Mouse (Mus musculus) cerebellum, adult 2 months (tissue): Measurements from ENCODE around the gene Dscaml1.

ENCODE experiments used
- CTCF ChIP-seq: fragments of 200-500 bp; IDR thresholded peaks from 2 replicates; pipeline ENCODE4 v1.5.1; 2011; ENCODE audit warnings: low read depth, mild to moderate bottlenecking, control low read depth, low read length, moderate library complexity, borderline replicate concordance; ENCODE audit not compliant: insufficient read depth
- POLR2A ChIP-seq: fragments of 200-500 bp; IDR thresholded peaks from 2 replicates; pipeline ENCODE4 v1.6.1; 2011; ENCODE audit warnings: low read length, control low read depth, borderline replicate concordance; ENCODE audit not compliant: insufficient read depth

GRCm38 (mm10) chr9:45406808-45407207 is 19.6 kb upstream of the Dscaml1 start:
- no peak for TF ChIP-seq POLR2A
- no peak for TF ChIP-seq CTCF
